Mouse (Mus musculus) cerebellum, adult (tissue): ENCODE data around the gene Pced1a.
"Not testable (repeated sequence)": the region's sequence is repeated elsewhere in the genome, so short reads cannot be mapped to it uniquely, and the experiment has no call there.

ENCODE experiments used
- ATAC-seq: cut with Nextera tagmentation; 2 replicates; pipeline ENCODE4 v1.9.2; 2017; ENCODE audit warnings: mild to moderate bottlenecking, moderate library complexity, mixed read lengths; ENCODE audit not compliant: insufficient number of reproducible peaks, low FRiP score, low TSS enrichment

Pced1a gene

DNA sequence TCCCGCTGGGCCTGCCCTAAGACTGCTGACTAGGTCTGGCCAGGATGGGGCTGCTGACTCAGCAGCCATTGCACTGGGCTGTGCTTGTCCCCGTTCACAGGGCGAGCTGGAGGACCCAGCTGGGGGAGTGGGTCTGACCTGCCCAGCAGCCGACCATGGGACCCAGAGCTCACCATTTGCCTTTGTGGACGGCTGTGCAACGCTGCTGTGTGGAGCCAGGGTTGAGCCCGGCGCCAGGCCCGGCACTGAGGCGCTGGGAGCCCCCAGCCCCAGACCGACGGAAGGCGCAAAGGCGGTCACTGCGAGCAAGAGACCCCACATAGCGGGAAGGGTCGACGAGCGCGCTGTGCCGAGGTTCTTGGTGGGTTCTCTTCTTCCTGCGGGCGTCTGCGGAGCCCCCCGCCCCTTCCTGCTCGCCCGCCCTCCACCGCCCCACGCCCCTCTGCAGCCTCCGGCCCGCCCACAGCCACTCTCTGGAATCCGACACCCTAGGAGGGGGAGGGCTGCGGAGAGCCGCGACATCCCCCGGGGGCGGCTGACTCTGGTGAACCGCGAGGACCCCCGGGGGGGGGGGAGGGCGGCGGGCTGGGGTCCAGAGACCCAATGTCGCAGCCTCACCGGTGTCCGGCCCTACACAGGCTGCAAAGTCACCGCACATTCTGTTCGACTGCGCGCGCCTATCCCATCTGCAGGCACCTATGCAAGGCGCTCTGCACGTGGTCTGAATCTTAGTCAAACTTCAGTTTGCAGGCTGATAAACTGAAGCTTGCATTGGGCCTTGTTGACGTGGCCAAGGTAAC lies 27.1 kb downstream of the Pced1a start, which contains the start of gene Cpxm1:
TSS of gene Cpxm1 (minus strand) at position 389 of the 800 bp plus-strand sequence.
- ATAC-seq: peak; percentile 57; the same call in 1 of the 2 replicates

DNA sequence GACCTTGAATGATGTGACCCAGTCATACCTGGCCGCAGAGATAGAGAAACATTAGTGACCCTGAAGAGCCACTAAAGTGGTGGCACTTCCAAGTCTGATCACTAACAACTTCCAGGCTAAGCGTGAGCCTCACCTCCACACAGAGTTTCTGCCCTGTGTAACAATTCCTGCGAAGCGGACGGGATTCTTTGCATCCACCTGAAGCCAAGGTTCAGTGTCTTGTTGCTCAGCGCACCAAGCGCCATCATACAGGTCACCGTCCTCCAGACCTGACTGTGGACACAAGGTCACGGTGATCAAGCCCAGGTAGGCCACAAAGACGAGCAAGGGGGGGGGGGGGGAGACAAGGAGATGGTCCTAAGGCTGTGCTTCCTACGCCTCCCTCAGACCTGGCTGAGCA lies 28.8 kb downstream of the Pced1a start:
- no peak for ATAC-seq

- no peak for ATAC-seq
These were observed 31.7 kb downstream of the Pced1a start for GRCm38 (mm10) chr2:130392836-130393235.

DNA sequence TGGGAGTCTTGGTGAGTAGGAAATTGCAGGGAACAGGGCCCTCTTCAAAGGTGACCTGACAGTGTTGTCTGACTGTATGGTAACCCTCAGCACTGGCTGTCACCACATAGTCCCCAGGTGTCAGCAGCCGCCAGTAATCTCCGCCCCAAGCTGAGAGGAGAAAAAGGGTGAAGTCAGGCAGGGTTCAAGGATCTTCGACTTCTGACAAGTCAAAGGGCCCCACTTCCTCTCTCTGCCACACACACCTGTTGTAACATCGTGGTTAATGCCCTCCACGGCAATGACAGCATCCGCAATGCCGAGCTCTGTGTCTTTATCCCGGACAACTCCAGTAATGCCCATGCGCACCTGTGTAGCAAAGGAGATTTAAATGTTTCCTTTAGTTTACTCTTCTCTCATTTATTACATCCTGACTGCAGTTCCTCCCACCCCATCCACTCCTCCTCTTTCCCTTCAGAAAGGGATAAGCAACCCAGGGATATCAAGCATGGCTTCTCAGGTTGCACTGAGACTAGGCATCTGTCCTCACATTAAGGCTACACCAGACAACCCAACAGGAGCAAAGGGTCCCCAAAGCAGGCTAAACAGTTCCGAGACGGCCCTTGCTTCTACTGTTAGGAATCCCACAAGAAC lies 33.4 kb downstream of the Pced1a start:
- no peak for ATAC-seq

GRCm38 (mm10) chr2:130388796-130389195 lies 35.7 kb downstream of the Pced1a start:
- no peak for ATAC-seq

GRCm38 (mm10) chr2:130386212-130386611 lies 38.3 kb downstream of the Pced1a start:
- no peak for ATAC-seq

DNA sequence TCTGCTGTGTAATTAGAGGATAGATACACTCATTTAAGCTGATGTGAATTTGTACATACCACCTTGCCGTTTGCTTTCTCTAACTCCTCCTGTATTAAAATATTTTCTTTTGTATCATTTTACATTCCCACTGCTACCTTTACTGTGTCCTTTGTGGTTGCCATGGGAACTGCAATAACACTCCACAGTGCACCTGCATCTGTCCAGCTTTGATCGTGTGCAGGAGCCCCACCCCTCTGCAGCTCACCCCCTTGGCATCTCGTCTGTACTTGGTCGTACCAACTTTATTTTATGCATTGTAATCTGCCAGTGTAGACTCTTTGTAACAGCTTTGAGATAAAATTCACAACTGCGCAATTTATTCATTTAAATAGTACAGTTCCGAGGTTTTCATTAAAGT lies 40.6 kb downstream of the Pced1a start:
- no peak for ATAC-seq

DNA sequence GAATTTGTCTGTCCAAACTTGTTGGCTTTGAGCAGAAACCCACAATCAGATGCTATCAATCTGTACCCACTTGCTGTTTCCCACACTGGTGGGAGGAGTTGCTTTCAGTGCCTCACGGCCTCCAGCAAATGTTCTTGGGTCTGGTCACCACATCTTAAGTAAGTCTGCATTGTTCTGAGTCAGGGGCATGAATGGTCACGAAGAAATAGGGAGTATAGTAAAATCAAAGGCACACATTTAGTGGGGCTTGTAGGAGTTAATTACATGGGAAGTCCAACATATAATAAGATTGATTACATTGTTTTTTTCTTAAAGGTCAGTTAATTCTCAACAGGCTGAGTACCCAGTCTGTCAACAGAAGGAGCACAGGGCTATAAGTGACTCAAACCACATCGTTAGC lies 41.3 kb downstream of the Pced1a start:
- no peak for ATAC-seq

- ATAC-seq: no peak
These were observed 49.5 kb downstream of the Pced1a start for GRCm38 (mm10) chr2:130374951-130375350.

DNA sequence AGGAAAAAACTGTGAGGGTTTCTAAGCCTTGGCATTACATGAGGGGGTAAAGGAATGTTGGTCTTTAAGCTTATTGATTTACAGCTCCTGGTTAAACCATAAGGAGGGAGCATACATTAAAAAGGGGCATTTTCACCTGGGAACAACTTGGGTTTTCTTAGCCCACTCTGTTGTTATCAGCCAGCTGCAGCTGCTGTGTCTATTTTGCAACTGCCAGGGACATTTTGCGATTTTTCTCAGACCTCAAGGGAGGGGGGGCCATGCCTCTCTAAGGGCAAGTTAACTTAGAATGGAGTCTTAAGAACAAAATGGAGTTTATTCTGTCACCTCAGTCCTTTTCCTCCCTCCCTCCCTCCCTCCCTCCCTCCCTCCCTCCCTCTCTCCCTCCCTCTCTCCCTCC lies 51.5 kb downstream of the Pced1a start:
- not testable (repeated sequence) for ATAC-seq

DNA sequence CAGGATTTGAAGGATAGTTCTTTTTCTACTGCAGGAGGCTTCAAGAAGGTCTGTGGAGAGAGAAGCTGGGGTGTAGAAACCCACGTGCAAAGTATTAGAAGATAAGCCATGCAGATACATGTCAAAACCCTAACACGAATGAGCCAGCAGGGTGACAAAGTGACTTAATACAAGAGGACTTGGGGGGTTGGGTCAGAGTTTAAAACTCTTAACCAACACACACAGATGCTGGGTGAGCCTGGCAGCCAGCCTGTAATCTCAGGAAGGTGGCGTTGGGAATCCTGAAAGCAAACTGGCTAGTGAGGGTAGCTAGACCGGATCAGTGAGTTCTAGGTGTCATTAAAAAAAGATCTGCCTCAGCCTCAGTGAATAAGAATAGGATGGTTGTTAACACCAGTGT lies 57.1 kb downstream of the Pced1a start:
- ATAC-seq: no peak
